Mouse (Mus musculus): ENCODE measurements around the gene Fam47e. TPM values are rescaled to one million over a fixed set of nuclear protein-coding genes. Genes with fewer than 3 reads are reported as not detected.
"Not testable (repeated sequence)": the region's sequence is repeated elsewhere in the genome, so short reads cannot be mapped to it uniquely, and the experiment has no call there.

Fam47e gene
- under 1 TPM in 1 of 2 experiments, not detected in 1; 0.42 TPM for total RNA-seq (2021)

GRCm38 (mm10) chr5:92554891-92555511, at the start of gene Fam47e:
TSS of gene Fam47e (plus strand) at chr5:92555069.
- peak in 1 of 2 experiments; percentile 10 for DNase-seq (ENCODE audit: extremely low spot score in 1 of 2, low spot score in 1 of 2)

- peak; percentile 89 to 96 for DNase-seq (ENCODE audit: extremely low spot score in 1 of 2, low spot score in 1 of 2)
Observed at GRCm38 (mm10) chr5:92505402-92505865, 49.4 kb upstream of the Fam47e start.

GRCm38 (mm10) chr5:92506301-92506729, 48.6 kb upstream of the Fam47e start:
- no peak for DNase-seq (ENCODE audit: extremely low spot score in 1 of 2, low spot score in 1 of 2)

- no peak for DNase-seq (ENCODE audit: extremely low spot score in 1 of 2, low spot score in 1 of 2)
Observed at GRCm38 (mm10) chr5:92506733-92507132, 48.1 kb upstream of the Fam47e start, which contains the start of gene Scarb2. TSS of gene Scarb2 (minus strand) at chr5:92506833.

GRCm38 (mm10) chr5:92508853-92509252, 46.0 kb upstream of the Fam47e start:
- DNase-seq (ENCODE audit: extremely low spot score in 1 of 2, low spot score in 1 of 2): no peak

- no peak for DNase-seq (ENCODE audit: extremely low spot score in 1 of 2, low spot score in 1 of 2)
Observed at GRCm38 (mm10) chr5:92511256-92511655, 43.6 kb upstream of the Fam47e start.

GRCm38 (mm10) chr5:92512066-92512465, 42.8 kb upstream of the Fam47e start:
- no peak for DNase-seq (ENCODE audit: extremely low spot score in 1 of 2, low spot score in 1 of 2)

GRCm38 (mm10) chr5:92521131-92521530, 33.7 kb upstream of the Fam47e start:
- DNase-seq (ENCODE audit: extremely low spot score in 1 of 2, low spot score in 1 of 2): not testable (repeated sequence)

GRCm38 (mm10) chr5:92524821-92525258, 30.0 kb upstream of the Fam47e start:
- DNase-seq (ENCODE audit: extremely low spot score in 1 of 2, low spot score in 1 of 2): peak in 1 of 2 experiments; percentile 12

GRCm38 (mm10) chr5:92539698-92540097, 15.2 kb upstream of the Fam47e start:
- DNase-seq (ENCODE audit: extremely low spot score in 1 of 2, low spot score in 1 of 2): no peak

GRCm38 (mm10) chr5:92552611-92553010, 2.3 kb upstream of the Fam47e start:
- no peak for DNase-seq (ENCODE audit: extremely low spot score in 1 of 2, low spot score in 1 of 2)

- peak in 1 of 2 experiments; percentile 10 for DNase-seq (ENCODE audit: extremely low spot score in 1 of 2, low spot score in 1 of 2)
Observed at GRCm38 (mm10) chr5:92553939-92554338, 930 bp upstream of the Fam47e start.

- no peak for DNase-seq (ENCODE audit: extremely low spot score in 1 of 2, low spot score in 1 of 2)
Observed at GRCm38 (mm10) chr5:92554443-92554842, 426 bp upstream of the Fam47e start.

GRCm38 (mm10) chr5:92555905-92556304, 1.0 kb downstream of the Fam47e start:
- DNase-seq (ENCODE audit: extremely low spot score in 1 of 2, low spot score in 1 of 2): no peak

GRCm38 (mm10) chr5:92557508-92557907, 2.6 kb downstream of the Fam47e start:
- no peak for DNase-seq (ENCODE audit: extremely low spot score in 1 of 2, low spot score in 1 of 2)

GRCm38 (mm10) chr5:92560201-92560600, 5.3 kb downstream of the Fam47e start:
- DNase-seq (ENCODE audit: extremely low spot score in 1 of 2, low spot score in 1 of 2): no peak

GRCm38 (mm10) chr5:92562002-92562401, 7.1 kb downstream of the Fam47e start:
- no peak for DNase-seq (ENCODE audit: extremely low spot score in 1 of 2, low spot score in 1 of 2)

GRCm38 (mm10) chr5:92571232-92571631, 16.4 kb downstream of the Fam47e start:
- no peak for DNase-seq (ENCODE audit: extremely low spot score in 1 of 2, low spot score in 1 of 2)

- no peak for DNase-seq (ENCODE audit: extremely low spot score in 1 of 2, low spot score in 1 of 2)
Observed at GRCm38 (mm10) chr5:92579559-92579958, 24.7 kb downstream of the Fam47e start.

GRCm38 (mm10) chr5:92585932-92586331, 31.1 kb downstream of the Fam47e start:
- DNase-seq (ENCODE audit: extremely low spot score in 1 of 2, low spot score in 1 of 2): no peak

- no peak for DNase-seq (ENCODE audit: extremely low spot score in 1 of 2, low spot score in 1 of 2)
Observed at GRCm38 (mm10) chr5:92595026-92595425, 40.2 kb downstream of the Fam47e start.

GRCm38 (mm10) chr5:92596865-92597264, 42.0 kb downstream of the Fam47e start:
- no peak for DNase-seq (ENCODE audit: extremely low spot score in 1 of 2, low spot score in 1 of 2)

Measured in layer of hippocampus, postnatal 25 days (tissue).